Comparison of ENCODE assay signal across 9 mouse cellular contexts in genomic region chr10:57727666-57728065, GRCm38 (mm10). TPM values are rescaled to one million over a fixed set of nuclear protein-coding genes. Genes with fewer than 3 reads are reported as not detected.
A peak's percentile ranks its signal among the peaks of the same experiment; 100 is the strongest.
DNase-seq lines count a peak whose midpoint lies in the region; ATAC-seq and TF ChIP-seq lines count a peak whose summit lies in the region.
"Had no signal": no experiment of that assay in that cellular context is flagged by ENCODE, and none has a peak within 500 bp of the region (broad histone marks: within the 10 kb centered on the region; RNA-seq: fewer than 3 reads in every experiment).

No protein-coding gene starts in this region.

- no peak for TF ChIP-seq CTCF in spleen, adult 2 months (IDR thresholded peaks at IDR 0.05; ENCODE audit: extremely low read depth, insufficient read depth, insufficient read length, insufficient replicate concordance)

- WGBS in spleen, adult 2 months = 7% methylated on average over 8 of the region's 8 CpGs
- 85% methylated on average over 8 of the region's 8 CpGs for WGBS in forebrain, embryonic 13.5 days

- TF ChIP-seq POLR2A in spleen, adult 2 months (IDR thresholded peaks at IDR 0.05; ENCODE audit: low read depth, low read length) = no peak

- no peaks in the 10 kb centered on the region for H3K36me3 ChIP-seq in spleen, adult 2 months (ENCODE audit: control insufficient read depth, insufficient read depth, low read length)
- H3K36me3 ChIP-seq in forebrain, embryonic 13.5 days (ENCODE audit: poor library complexity, severe bottlenecking) = no peaks in the 10 kb centered on the region

- no peak overlapping the region for H3K27ac ChIP-seq in spleen, adult 2 months (ENCODE audit: insufficient read depth, low read length)
- H3K27ac ChIP-seq in forebrain, embryonic 13.5 days = no peak overlapping the region

- peak; percentile 97 for ATAC-seq in common myeloid progenitor, adult 5-6 weeks (replicated peaks; ENCODE audit: low read depth, poor library complexity, severe bottlenecking)
- peak; percentile 46 for ATAC-seq in inflammation-experienced regulatory T-cells, adult 6 months
- ATAC-seq in forebrain, embryonic 13.5 days = no peak

- H3K9me3 ChIP-seq in forebrain, embryonic 13.5 days (replicated peaks) = no peaks in the 10 kb centered on the region
- H3K9me3 ChIP-seq: megakaryocyte, embryonic 14.5 days had no signal

- no peak overlapping the region for H3K9ac ChIP-seq in forebrain, embryonic 13.5 days

- no peak overlapping the region for H3K4me3 ChIP-seq in spleen, adult 2 months (ENCODE audit: extremely low read depth, insufficient read depth, insufficient read length)
- H3K4me3 ChIP-seq in forebrain, embryonic 13.5 days = no peak overlapping the region

- peaks cover 4% of the 10 kb centered on the region; the same call in 1 of the 2 replicates for H3K4me1 ChIP-seq in spleen, adult 2 months (ENCODE audit: control insufficient read depth, insufficient read depth, insufficient read length)
- H3K4me1 ChIP-seq in forebrain, embryonic 13.5 days = no peaks in the 10 kb centered on the region

- no peaks in the 10 kb centered on the region for H3K27me3 ChIP-seq in spleen, adult 2 months (ENCODE audit: control insufficient read depth, insufficient read depth, low read length)
- no peaks in the 10 kb centered on the region for H3K27me3 ChIP-seq in forebrain, embryonic 13.5 days
- H3K27me3 ChIP-seq: megakaryocyte, embryonic 14.5 days had no signal

- DNase-seq in left cerebral cortex, adult 11 months (ENCODE audit: low spot score) = peak; percentile 16
- DNase-seq in left cerebral cortex, postnatal 4 days = no peak
- DNase-seq in spleen, adult 2 months (ENCODE audit: low read depth in 1 of 2, low spot score in 2 of 2) = peak; percentile 41 to 63
- no peak for DNase-seq in urinary bladder, postnatal 25 days (ENCODE audit: low spot score)
- DNase-seq in retina, embryonic 14.5 days (ENCODE audit: low spot score) = no peak

- intact Hi-C loops in left cerebral cortex, postnatal 4 days (cut with DNase I) = no loop called here

- H3K4me2 ChIP-seq in forebrain, embryonic 13.5 days = no peak overlapping the region

RNA-seq across cellular contexts. Expression of gene Fabp7, which starts 57.0 kb away (rescaled TPM):
- 1,000 to 10,000 TPM; 1,039 to 1,099 TPM for total RNA-seq in left cerebral cortex, postnatal 4 days (2021)
- total RNA-seq in common myeloid progenitor, adult 5-6 weeks (2017) = not detected in 2 replicates
- polyA plus RNA-seq in inflammation-experienced regulatory T-cells, adult 6 months (2017; shearing (Covaris generic)) = not detected
- polyA plus RNA-seq in spleen, adult 2 months (2012; rRNA removed) = 0.30 and 0.31 TPM in 2 replicates
- 1,416 and 1,541 TPM in 2 replicates for polyA plus RNA-seq in forebrain, embryonic 13.5 days (2015; fragmentation: Nextera tagmentation; extraction: Ambion mirVana)

Comparison
In these comparisons a context has a peak if more than half of its experiments do, and no peak if none do; other contexts are left out.
1. DNase-seq: peak in left cerebral cortex, adult 11 months (single experiment) and spleen, adult 2 months (2 of 2); none in left cerebral cortex, postnatal 4 days (single experiment), urinary bladder, postnatal 25 days (single experiment) and retina, embryonic 14.5 days (single experiment).
2. RNA of gene Fabp7, which starts 57.0 kb away (polyA plus RNA-seq): 1,416 to 1,541 TPM in forebrain, embryonic 13.5 days; 0.30 to 0.31 TPM in spleen, adult 2 months and not detected in inflammation-experienced regulatory T-cells, adult 6 months; every median in the first group is over 1,000 times any median in the second.